Mouse (Mus musculus) lung, postnatal 0 days (tissue): Measurements from ENCODE around the gene Lrmda.

Experiments used
- CTCF ChIP-seq: IDR thresholded peaks from 2 replicates; pipeline ENCODE4 v1.5.1; 2016; ENCODE audit warnings: antibody characterized with exemption, mild to moderate bottlenecking
- EP300 ChIP-seq: IDR thresholded peaks from 2 replicates; pipeline ENCODE4 v1.6.1; 2016; ENCODE audit warnings: antibody characterized with exemption, mild to moderate bottlenecking, control low read depth

- TF ChIP-seq CTCF (no peak), EP300 (no peak)
These were observed 702.3 kb downstream of the Lrmda start for GRCm38 (mm10) chr14:22721845-22722244.
